Mouse (Mus musculus) adrenal gland, postnatal 14 days (tissue): Measurements from ENCODE around the gene Med13l. TPM values are rescaled to one million over a fixed set of nuclear protein-coding genes. Genes with fewer than 3 reads are reported as not detected.

ENCODE experiments used
- DNase-seq: peaks from one replicate; pipeline ENCODE4 v3.0.0; 2021; ENCODE audit warnings: mixed read lengths
- total RNA-seq: library from RNA; stranded (reverse); gene quantifications from 2 replicates; pipeline ENCODE4 v1.2.3, GENCODE M21; 2021

The Med13l gene
- total RNA-seq, 1 experiment from 2014 or later, result 36.2 TPM

DNA sequence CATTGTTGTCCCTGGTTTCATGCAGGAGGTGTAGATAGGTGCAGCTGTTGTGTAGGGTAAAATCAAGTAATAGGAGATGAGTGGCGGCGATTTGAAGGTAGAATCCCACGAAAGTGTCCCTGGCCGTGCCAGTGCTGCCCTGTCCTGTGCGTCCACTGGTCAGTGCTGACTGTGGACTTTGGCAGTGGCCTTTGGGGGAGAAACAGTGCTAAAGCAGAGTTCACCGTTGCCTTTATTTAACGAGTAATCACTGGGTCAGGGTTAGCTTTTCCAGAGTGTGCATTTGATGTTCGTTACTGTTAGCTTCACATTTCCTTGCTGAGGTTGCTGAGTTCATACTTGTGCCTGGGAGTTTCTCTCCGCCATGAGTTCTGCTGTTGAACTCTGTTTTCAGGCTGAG is 133.5 kb downstream of the Med13l start:
- no peak for DNase-seq

DNA sequence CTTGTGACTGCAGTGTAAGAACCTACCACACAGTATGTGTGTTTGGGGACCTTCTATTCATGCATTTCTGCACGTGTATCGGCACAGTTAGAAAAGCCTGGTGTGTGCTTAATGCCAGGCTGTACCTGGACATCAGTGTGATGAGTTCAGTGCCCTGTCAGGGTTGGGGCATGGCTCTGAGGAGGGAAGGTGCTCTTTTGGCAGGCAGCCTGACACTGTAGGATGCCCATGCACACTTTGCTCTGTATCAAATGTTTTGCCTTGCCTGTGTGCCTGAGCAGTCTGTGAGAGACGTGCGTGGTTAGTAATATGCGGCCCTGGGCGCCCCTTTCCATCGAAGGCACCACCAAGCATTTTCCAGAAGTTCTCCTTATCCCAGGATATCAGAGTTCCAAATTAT is 136.6 kb downstream of the Med13l start:
- no peak for DNase-seq

DNA sequence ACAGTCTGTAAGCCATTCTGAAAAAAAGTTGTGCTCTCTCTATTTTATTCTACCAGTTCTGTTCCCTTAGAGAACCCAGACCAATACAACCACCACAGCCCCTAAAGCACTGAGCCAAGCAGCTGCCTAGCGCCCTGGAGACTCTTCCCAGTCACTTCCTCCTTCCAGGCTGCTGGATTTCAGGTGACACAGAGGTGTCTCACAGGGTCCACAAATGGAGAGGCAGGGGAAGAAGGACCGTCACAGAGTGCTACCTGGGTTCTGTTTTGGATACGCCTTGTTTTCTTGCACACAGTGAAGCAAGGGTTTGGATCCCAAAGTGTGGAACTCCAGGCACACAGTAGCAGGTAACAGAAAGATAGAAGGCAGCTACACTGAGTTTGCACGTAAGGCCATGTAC is 140.5 kb downstream of the Med13l start:
- no peak for DNase-seq

DNA sequence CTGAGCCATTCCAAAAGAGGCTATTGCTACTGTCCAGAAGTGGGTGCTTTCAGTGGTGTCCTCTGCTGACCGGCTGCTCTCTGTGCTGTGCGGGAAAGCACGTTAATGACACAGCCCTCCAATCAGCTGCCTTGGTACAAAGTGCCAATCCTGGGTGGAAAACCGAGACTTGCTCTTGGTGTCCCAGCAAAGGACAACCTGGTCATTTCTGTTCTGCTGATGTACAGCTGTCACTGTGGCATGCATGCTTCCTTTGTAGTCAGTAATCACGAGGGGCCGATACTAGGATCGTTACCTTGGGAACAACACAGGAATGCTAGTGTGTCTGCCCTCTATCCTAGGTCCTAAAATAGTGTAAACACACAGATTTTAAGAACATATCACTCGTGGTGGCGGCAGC is 142.2 kb downstream of the Med13l start:
- DNase-seq, result no peak

DNA sequence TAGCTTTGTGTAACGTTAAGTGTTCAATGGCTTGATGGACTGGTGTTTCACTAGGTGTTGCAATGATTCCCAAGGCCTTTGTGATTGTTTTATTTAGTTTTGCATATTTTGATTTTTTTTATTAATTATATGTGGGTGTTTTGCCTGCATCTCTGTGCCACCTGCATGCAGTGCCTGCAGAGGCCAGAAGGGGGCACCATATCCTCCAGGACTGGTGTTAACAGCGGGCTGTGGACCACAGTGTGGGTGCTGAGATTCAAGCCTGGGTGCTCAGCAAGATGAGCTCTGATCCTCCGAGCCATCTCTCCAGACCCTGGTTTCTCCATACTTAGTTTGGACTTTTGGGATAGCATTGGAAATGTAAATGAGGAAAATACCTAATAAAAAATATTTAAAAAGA is 143.7 kb downstream of the Med13l start:
- DNase-seq, result peak; percentile 41

DNA sequence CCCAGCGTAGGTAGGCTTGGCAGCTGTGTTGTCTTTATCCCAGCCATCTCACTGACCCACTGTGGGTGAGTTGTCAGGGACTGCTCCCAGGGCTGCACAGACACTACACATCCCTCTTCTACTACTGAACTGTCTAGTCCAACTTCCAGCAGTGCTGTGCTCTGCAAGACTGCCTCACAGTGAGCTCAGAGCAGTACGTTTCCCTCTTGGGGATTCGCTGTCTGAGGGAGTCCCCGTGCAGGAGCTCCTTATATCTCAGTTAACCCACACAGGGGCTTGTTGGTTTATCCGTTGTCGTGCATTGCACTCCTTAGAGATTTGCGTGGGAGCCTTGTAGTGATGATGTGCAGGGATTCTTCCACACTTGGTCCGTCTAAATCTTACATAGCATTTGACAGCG is 144.5 kb downstream of the Med13l start:
- no peak for DNase-seq

GRCm38 (mm10) chr5:118706009-118706408 is 145.5 kb downstream of the Med13l start:
- DNase-seq, result no peak

DNA sequence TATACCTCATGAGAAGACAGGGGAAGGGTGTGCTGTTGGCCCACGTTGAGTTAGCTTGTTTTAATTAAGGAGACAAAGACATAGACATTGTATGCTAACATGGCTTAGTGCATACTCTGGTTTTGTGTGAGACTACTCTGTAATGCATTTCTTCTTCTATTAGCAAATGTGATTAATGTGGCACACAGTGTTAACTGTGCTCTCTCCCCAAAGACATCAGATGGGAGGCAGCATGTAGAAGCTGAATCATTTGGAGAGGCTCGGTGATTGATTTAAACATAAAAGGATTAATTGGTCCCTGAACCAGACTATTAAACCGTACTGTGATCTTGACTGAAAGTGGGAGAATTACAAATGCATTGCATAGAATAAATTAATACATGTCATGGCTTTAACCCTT is 145.9 kb downstream of the Med13l start:
- DNase-seq, result no peak

GRCm38 (mm10) chr5:118707501-118707900 is 147.0 kb downstream of the Med13l start:
- no peak for DNase-seq

DNA sequence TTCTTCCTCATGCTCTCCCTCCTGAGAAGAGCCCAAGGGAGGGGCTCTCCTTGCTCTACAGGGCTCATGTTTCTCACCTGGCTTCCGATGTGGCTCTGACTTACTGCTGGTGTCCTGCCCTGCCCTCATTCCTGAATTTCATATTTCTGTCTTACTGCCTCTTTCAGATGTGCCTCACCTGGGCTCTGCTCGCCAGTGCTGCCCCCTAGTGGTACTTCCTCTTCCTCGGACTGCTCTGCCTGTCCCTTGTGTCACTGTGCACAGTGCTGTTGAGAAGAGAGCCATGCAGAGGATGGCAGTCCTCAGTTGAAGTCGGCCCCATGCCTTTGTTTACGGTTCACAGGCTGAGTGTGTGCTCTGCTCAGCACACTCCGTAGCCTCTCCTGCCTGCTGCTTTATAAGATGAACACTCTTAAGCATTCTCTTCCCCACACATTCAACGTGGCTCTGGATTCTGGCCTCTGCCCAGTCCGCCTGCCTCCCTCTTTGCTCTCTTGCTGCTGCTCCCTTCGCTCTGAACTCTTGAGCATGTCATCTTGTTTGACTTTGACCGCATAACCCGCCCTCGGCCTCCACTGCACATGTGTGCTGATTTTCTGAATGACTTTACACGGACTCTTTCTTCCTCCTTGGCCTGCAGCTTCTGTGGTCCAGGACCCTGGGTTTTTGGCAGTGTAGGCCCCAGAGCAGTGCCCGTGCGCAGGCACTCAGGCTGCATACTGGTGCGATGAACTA is 147.9 kb downstream of the Med13l start:
- DNase-seq, result peak; percentile 87

DNA sequence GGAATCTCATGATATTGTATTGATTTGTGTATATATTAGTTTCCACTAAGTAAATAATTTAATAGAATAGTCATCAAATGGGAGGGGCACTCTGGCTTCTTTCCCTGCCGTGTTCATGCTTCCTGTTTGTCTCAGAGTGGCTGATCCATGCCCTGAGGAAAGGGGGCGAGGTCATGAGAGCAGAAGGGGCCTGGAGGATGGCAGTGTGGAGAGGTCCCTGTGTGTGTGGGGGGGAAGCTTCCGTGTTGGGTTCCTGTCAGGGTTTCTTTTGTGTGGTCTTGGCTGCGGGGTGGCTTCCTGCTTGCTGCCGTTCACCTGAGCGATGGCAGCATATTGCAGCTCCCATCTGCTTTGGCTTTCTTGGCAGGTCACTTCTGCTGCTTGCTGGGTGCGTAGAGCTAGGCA is 149.4 kb downstream of the Med13l start:
- DNase-seq, result no peak

- DNase-seq, result no peak
Observed at GRCm38 (mm10) chr5:118715518-118715917, 155.0 kb downstream of the Med13l start.

DNA sequence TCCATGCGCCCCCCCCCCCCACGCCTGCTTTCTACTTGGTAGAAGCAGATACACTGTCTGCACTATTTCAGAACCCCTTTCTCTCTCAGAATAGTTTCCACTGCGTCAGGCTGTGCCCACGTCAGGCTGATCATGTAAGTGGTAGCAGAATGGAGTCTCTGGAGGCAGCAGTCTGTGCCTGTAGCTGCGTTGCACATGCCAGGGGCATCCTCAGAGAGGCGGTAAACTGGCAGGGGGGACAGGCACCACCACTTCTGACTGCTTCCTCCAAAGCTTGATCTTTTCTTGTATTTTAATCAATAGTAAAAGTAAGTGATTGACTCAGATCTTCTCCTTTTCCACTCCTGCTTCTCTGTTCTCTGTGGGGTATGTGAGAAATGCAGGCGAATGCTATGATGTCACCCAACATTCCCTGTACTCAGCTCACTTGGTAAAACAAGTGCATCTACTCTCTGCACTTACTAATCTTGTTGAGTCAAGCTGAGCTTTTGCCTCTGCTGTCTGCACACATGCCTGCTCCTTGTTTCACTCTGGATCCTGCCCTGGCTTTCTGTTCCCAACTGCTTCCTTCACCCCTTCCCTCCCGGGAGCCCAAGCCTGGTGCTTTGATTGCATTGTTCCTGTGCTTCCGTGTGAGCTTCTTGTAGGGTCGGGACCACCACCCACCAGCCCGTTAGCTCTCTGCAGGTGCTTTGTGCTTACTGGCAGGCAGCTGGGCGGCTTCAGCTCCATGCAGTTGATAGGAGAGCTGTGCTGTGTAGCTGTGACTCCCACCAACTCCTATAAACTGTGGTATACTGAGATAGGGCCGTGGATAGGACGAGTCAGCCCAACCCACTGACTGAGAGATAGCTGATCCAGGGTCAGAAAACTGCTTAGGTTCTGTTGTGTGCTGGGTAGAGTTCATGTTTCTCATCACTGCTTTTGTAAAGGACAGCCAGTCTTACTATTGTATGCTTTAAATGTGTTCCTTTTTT is 156.1 kb downstream of the Med13l start:
- DNase-seq, result no peak

GRCm38 (mm10) chr5:118717456-118717855 is 157.0 kb downstream of the Med13l start:
- no peak for DNase-seq

DNA sequence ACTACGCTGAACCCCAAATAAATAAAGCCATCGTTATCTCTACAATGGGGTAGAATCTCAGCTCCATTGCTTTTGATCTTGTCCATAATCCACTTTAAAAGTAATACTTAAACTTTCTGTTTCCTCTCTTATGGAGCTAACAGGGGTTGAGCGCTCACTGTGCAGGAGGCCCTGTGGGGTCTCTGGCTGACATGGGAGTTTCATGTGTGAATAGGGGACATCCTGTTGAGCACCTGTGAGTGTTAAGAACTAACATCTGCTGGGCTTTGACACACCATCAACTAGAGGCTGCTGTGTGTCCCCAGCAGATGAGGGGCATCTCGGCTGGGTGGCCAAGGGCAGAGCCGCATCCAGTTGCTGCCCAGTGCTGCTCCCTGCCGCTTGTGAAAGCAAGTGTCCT is 157.6 kb downstream of the Med13l start:
- no peak for DNase-seq

GRCm38 (mm10) chr5:118721416-118721815 is 160.9 kb downstream of the Med13l start:
- no peak for DNase-seq

- no peak for DNase-seq
Observed at GRCm38 (mm10) chr5:118721848-118722247, 161.4 kb downstream of the Med13l start.

DNA sequence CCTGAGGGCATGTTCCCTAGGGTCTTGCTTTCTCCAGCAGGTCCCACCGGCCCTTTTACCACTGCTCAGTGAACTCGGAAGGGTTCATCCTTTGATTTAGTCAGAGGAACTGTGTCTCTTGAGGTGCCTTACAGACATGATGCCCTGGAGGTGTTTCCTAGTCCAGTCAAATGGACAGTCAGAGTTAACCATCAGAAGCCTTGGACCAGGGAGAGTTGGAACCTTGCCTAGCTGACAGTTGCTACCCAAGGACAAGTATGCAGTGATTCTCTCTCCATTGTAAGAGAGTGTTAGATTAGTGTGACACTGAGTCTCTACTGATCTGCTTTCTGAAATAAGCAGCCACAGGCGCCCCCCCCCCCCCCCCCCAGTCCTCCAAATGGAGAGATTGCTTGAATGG is 162.0 kb downstream of the Med13l start:
- DNase-seq, result peak; percentile 58

- no peak for DNase-seq
Observed at GRCm38 (mm10) chr5:118725425-118725824, 164.9 kb downstream of the Med13l start.

- no peak for DNase-seq
Observed at GRCm38 (mm10) chr5:118725886-118726505, 165.5 kb downstream of the Med13l start.

- DNase-seq, result no peak
Observed at GRCm38 (mm10) chr5:118727336-118727735, 166.9 kb downstream of the Med13l start.

DNA sequence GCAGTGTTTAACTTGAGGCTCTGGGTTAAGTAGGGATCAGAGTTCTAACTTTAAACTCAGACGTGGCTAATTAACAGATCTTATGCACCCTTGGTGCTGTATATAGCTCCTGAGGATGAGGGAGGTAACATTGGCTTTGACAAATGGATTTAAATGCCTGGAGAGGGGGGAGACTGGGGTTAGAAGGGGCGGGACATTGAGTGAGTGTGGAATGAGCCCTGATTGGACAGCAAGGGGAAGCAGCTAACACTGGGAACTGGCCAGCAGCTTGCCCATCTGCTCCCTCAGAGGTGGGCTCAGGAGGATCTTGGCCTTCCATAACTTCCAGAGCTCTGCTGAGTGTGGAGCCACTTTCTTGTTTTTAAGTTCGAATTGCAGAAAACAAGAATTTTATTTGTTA is 171.7 kb downstream of the Med13l start:
- DNase-seq, result no peak

DNA sequence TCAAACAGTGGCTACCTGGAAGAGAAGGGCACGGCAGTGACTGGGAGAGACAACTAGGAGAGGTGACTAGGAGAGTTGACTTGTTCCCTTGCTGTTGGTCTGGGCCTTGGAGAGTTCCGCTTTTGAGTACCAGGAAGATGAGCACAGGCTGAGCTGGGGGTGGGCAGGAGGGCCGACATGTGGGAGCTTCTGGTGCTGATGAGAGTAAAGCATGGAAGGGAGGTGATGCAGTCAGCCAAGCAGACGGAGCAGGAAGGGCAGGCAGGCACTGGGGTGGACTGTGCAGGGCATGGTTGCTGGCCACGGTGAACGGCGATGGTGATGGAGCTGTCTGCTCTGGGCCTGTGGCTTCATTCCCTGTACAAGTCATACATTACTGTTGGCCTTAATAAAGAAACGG is 172.2 kb downstream of the Med13l start:
- DNase-seq, result no peak
